Mouse (Mus musculus): ENCODE results near the gene Olfr1246.

- no peak for TF ChIP-seq CTCF (IDR thresholded peaks at IDR 0.05)
- TF ChIP-seq EP300 (IDR thresholded peaks at IDR 0.05) = no peak
Observed at GRCm38 (mm10) chr2:89539923-89540322, 53.0 kb downstream of the Olfr1246 start.
